Mouse (Mus musculus): ENCODE results near the gene Cacnb2.

DNA sequence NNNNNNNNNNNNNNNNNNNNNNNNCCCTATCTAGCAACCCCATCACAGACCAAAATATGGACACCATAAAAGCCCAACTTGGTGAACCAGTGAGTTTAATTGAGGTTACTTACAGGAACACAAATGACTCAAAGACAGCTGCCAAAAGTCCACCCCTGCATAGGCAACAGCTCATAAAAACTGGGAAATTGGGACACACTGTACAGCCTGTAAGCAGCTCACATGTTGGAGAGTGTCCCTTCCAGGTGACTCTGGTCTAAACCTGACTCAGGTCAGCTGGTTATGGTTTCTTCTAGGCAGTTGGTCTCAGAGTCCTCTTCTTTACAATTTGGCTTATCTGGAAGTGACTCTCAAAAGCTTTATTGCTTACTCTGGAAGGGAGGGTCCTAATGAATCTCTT is 212.1 kb downstream of the Cacnb2 start:
- TF ChIP-seq CTCF (IDR thresholded peaks at IDR 0.05; ENCODE audit: low read depth): no peak
- no peak for TF ChIP-seq EP300 (IDR thresholded peaks at IDR 0.05; ENCODE audit: low read depth)

Measured in liver, postnatal 0 days (tissue).